Mouse (Mus musculus) CD4-positive, CD25-positive, alpha-beta regulatory T cell, adult 2 months (primary cell): ENCODE results near the gene Ap3m1.
"Not testable (repeated sequence)": the region's sequence is repeated elsewhere in the genome, so short reads cannot be mapped to it uniquely, and the experiment has no call there.

Experiments used
- DNase-seq: peaks from one replicate; pipeline ENCODE4 v3.0.0-alpha.2; 2012; ENCODE audit warnings: low read depth, low spot score

The Ap3m1 gene

GRCm38 (mm10) chr14:21052112-21052780, at the start of gene Ap3m1, which contains the start of gene Adk:
Gene Ap3m1 (minus strand): TSS chr14:21052508.
Gene Adk (plus strand): TSS chr14:21052574.
- peak; percentile 97 for DNase-seq

- DNase-seq: peak; percentile 32
These were observed 49.3 kb upstream of the Ap3m1 start for GRCm38 (mm10) chr14:21101562-21101961.

GRCm38 (mm10) chr14:21100876-21101275, 48.6 kb upstream of the Ap3m1 start:
- no peak for DNase-seq

- DNase-seq: no peak
These were observed 47.1 kb upstream of the Ap3m1 start for GRCm38 (mm10) chr14:21099371-21099770.

GRCm38 (mm10) chr14:21096689-21097088, 44.4 kb upstream of the Ap3m1 start:
- DNase-seq: no peak

- no peak for DNase-seq
These were observed 44.0 kb upstream of the Ap3m1 start for GRCm38 (mm10) chr14:21096279-21096678.

GRCm38 (mm10) chr14:21094161-21094560, 41.9 kb upstream of the Ap3m1 start:
- DNase-seq: not testable (repeated sequence)

- no peak for DNase-seq
These were observed 38.7 kb upstream of the Ap3m1 start for GRCm38 (mm10) chr14:21090930-21091486.

- DNase-seq: no peak
These were observed 38.1 kb upstream of the Ap3m1 start for GRCm38 (mm10) chr14:21090400-21090799.

- DNase-seq: no peak
These were observed 36.4 kb upstream of the Ap3m1 start for GRCm38 (mm10) chr14:21088731-21089130.

GRCm38 (mm10) chr14:21087390-21088060, 35.2 kb upstream of the Ap3m1 start:
- DNase-seq: no peak

- no peak for DNase-seq
These were observed 34.6 kb upstream of the Ap3m1 start for GRCm38 (mm10) chr14:21086827-21087351.

GRCm38 (mm10) chr14:21086106-21086505, 33.8 kb upstream of the Ap3m1 start:
- DNase-seq: no peak

- DNase-seq: no peak
These were observed 33.4 kb upstream of the Ap3m1 start for GRCm38 (mm10) chr14:21085666-21086065.

GRCm38 (mm10) chr14:21082823-21083222, 30.5 kb upstream of the Ap3m1 start:
- no peak for DNase-seq

GRCm38 (mm10) chr14:21078511-21078910, 26.2 kb upstream of the Ap3m1 start:
- DNase-seq: peak; percentile 55

GRCm38 (mm10) chr14:21077939-21078338, 25.6 kb upstream of the Ap3m1 start:
- peak; percentile 19 for DNase-seq

GRCm38 (mm10) chr14:21076501-21077194, 24.3 kb upstream of the Ap3m1 start:
- no peak for DNase-seq

- DNase-seq: peak; percentile 93
These were observed 23.6 kb upstream of the Ap3m1 start for GRCm38 (mm10) chr14:21075751-21076500.

GRCm38 (mm10) chr14:21074398-21075320, 22.4 kb upstream of the Ap3m1 start:
- no peak for DNase-seq
